Mouse (Mus musculus) bone marrow, adult 2 months (tissue): ENCODE data around the gene Armc12.

Source experiments
- CTCF ChIP-seq: fragments of 200-500 bp; IDR thresholded peaks from 2 replicates; pipeline ENCODE4 v1.5.1; 2011; ENCODE audit warnings: low read length, control low read depth; ENCODE audit not compliant: control insufficient read depth, insufficient read depth
- POLR2A ChIP-seq: fragments of 200-500 bp; IDR thresholded peaks from 2 replicates; pipeline ENCODE4 v1.6.1; 2011; ENCODE audit warnings: low read depth, mild to moderate bottlenecking, control low read depth, low read length, borderline replicate concordance; ENCODE audit not compliant: control insufficient read depth

DNA sequence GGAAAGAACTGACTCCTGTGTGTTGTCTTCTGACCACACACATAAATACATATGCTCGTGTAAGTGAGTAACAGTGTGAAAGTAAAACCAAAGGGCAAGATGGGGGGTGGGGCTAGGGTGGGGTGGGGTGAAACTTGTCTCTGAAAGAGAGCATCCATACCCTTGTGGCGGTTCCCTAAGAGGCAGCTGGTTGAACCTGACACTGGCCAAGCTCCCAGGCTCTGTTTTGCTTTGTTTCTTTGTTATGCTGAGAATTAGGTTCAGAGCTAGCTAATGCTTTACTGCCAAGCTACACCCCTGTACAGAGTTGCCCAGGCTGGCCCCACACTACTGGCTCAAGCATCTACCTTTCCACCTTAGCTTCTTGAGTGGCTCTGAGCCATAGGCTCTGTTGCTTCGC, 30.1 kb upstream of the Armc12 start:
- TF ChIP-seq CTCF (no peak), POLR2A (no peak)
